Mouse (Mus musculus): ENCODE data around the gene Insl6.

The Insl6 gene

GRCm38 (mm10) chr19:29325053-29325851 is at the start of gene Insl6:
Gene Insl6, minus strand, starts transcription at chr19:29325356.
- peak; percentile 43 to 48 for DNase-seq (ENCODE audit: low spot score in 2 of 2)

DNA sequence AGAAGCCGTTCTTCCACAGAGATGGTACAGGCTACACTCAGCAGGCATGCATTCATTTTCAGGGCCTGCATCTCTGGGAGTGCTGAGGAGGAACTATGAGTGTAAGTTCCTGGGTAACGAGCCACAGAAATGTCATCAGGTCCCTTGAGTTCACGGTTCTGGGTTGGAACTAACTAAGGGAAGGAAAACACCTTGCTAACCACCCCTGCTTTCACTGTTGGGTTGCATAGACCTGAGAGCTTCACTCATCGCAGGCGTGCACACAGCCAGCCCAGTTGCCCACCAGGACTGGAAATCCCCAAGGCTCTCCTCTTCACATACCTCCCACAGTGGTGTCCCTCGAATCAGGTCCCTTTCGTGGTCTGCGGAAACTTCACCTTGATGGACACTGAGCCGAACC is 49.8 kb upstream of the Insl6 start:
- no peak for DNase-seq (ENCODE audit: low spot score in 2 of 2)

GRCm38 (mm10) chr19:29373438-29373837 is 48.3 kb upstream of the Insl6 start:
- DNase-seq (ENCODE audit: low spot score in 2 of 2) = no peak

GRCm38 (mm10) chr19:29372621-29373020 is 47.5 kb upstream of the Insl6 start:
- no peak for DNase-seq (ENCODE audit: low spot score in 2 of 2)

DNA sequence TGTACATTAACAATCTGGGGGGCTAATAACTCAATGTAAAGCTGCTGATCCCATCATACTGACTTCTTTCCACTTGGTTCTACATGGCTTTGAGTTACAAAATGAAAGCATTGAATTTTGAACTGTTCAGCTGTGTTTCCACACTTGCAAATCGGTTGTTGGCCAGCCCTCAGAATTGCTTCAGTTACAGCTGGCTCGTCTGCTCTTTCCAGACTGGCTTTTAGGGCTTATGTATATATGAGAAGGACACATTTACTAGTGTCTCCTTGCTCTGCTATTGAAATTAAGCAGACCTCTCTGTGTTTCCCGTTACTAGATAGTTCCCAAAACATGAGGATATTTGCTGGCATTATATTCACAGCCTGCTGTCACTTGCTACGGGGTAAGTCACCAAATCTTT is 47.0 kb upstream of the Insl6 start:
- no peak for DNase-seq (ENCODE audit: low spot score in 2 of 2)

DNA sequence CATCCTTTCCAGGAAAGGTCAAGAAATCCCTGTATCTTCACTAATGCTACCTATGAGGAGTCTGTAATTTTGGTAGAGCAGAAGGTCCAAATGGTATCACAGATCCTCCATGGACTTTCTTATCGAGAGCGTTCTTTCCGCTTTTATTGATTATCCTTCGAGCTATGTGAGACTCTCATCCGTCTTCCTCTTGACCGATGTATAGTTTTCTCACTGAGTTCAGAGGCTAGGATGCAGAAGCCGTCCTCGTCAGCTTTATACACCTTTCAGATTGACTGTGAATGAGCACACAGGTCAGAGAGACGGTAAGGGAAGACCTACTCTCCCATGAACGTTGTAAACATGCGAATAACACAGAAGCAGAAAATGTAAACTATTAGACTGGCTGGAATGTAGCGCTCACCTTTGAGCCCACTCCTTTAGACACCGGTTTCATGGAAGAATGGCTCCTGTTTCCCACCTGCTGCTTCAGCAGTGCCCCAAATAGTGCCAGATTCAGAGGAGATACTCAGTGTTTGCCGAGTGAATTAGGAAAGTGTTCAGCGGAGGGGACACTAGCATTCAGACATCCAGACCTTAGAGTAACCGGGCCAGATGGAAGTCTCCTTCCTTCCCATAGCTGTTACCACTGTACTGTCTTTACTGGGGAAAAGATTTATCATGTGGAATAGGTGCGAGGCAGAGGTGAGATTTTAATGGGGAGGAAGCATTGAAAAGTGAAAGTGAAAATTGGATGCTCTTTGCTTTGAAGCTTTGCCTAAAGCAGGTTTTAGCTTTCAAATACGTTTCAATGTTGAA is 46.3 kb upstream of the Insl6 start:
- no peak for DNase-seq (ENCODE audit: low spot score in 2 of 2)

DNA sequence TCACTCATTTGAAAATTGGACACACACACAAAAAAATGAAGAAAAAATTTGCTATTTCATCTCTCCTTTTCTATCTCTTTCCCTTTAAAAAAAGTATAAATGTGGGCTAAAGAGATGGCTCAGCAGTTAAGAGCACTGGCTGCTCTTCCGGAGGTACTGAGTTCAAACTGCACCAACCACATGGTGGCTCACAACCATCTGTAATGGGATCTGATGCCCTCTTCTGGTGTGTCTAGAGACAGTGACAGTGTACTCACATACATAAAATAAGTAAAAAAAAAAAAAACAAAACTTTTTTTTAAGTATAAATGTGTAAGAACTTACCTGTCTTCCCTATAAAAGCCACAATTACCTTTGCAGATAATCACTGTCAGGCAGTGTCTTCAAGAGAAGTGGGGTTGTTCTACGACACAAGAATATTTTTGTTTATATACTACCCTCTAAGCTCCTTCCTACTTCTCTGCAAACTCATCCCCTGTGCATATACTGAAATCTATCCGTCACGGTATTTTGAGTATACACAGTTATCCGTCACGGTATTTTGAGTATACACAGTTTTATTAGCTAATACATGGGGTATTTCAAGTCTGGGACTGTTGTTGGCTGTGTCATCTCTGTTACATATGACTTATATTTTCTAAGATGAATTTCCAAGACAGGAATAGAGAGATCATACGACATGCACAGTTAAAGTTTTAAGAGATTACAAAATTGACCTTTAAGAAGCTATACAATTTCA is 45.6 kb upstream of the Insl6 start:
- no peak for DNase-seq (ENCODE audit: low spot score in 2 of 2)

GRCm38 (mm10) chr19:29370112-29370511 is 45.0 kb upstream of the Insl6 start:
- DNase-seq (ENCODE audit: low spot score in 2 of 2) = no peak

- no peak for DNase-seq (ENCODE audit: low spot score in 2 of 2)
Observed at GRCm38 (mm10) chr19:29368671-29369309, 43.6 kb upstream of the Insl6 start.

DNA sequence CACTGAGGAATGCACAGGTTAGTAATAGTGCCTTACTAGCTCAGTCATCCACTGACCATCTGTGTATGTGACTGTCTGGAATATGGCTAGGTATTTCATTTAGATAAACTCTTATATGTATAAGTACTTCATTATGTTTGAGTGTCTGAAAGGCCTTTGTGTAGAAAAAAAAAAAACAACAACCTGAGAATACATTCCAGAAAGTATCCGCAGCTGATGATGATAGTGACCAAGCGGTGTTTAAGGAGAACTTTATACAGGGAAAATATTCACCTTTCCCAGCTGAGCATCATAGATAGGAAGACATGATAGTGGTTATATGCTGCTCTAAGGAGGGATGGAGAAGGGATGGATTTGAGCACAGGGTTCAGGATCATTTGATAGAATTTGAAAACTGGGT is 42.9 kb upstream of the Insl6 start:
- no peak for DNase-seq (ENCODE audit: low spot score in 2 of 2)

- DNase-seq (ENCODE audit: low spot score in 2 of 2) = peak; percentile 57 to 72
Observed at GRCm38 (mm10) chr19:29366969-29367622, 41.9 kb upstream of the Insl6 start, which contains the start of the genes Plgrkt and Cd274. Gene Plgrkt, minus strand, starts transcription at chr19:29367390. Gene Cd274, plus strand, starts transcription at chr19:29367455.

GRCm38 (mm10) chr19:29366226-29366968 is 41.2 kb upstream of the Insl6 start:
- no peak for DNase-seq (ENCODE audit: low spot score in 2 of 2)

GRCm38 (mm10) chr19:29365105-29365504 is 39.9 kb upstream of the Insl6 start:
- DNase-seq (ENCODE audit: low spot score in 2 of 2) = no peak

- DNase-seq (ENCODE audit: low spot score in 2 of 2) = no peak
Observed at GRCm38 (mm10) chr19:29364076-29364475, 38.9 kb upstream of the Insl6 start.

DNA sequence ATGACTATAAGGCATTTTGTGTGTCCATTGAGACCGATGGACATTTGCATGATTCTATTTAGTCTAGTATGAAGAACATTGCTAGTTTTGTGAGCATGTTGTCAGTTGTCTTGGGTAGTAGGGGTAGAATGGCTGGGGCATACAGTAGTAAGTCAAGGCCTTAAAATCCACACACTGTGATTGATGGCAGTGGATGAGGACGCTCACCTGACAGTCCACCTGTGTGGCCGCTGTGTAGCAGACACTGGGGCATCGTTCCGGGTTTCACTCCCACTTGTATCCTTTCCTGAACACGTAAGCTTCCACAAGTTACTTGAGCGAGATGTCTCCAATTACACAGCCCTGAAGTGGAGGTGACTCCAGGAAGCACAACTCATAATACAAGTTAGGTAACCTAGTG is 38.4 kb upstream of the Insl6 start:
- no peak for DNase-seq (ENCODE audit: low spot score in 2 of 2)

DNA sequence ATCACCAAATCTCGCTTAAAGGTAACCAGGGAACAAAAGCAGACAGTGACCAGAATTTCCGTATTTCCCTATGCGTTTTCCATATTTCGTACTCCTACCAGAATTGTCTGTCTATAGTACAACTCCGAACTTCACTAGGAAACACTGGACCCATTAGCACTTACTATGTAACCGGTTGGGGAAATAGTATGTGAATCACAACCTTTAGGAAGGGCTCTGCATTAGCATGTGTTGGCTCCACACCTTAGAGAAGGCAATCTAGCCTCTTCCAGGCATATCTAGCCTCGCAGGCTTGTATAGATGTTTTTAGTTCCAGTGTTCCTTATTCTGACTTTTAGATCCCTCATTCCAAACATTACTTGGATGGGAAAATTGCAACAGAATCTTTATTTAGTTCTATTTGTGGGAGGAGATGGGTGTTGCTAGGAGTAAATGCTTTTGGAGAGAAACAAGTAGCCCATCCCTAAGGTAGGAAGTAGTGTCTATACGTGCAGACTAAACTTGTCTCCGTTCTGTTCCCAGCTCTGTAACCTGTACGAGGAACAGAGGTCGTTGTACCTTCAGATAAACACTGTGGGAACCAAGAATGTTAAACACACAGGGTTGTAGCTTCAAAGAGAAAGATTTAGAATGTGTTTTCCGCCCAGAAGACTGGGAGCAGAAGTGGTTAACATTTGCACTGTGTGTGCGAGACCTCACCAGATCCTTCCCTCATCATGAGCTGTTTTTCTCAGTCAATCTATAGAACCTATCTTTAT is 37.2 kb upstream of the Insl6 start:
- DNase-seq (ENCODE audit: low spot score in 2 of 2) = no peak

DNA sequence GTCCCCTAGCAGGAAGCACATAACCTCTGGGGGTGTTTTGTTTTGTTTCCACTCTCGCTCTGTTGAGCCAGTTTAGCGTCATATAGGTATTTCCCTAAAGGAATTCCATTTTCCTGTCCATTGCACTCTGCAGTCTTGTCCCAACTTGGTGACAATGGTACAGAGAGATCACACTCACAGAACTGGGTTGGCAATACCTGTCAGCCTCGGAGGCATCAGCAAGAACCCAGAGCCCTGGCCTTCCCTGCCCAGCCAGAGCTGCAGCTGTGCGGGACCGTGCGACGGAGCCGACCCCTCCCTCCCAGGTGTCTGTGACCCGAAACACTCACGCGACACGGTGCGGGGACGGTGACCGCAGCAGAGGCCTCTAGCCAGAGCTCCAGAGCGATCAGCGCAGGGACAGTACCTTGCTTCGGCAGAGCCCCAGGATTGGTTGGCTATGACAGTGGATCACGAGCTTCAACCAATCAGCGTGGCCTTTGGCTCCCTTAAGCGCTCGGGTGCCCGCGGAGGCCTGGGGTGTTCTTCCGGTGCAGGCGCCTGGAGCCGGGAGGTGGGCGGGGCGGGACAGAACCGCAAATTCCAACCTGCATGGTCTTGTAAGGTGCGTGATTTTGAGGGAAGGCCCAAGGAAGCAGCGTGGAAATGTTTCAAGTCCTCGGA is 36.4 kb upstream of the Insl6 start:
- peak; percentile 72 to 84 for DNase-seq (ENCODE audit: low spot score in 2 of 2)

DNA sequence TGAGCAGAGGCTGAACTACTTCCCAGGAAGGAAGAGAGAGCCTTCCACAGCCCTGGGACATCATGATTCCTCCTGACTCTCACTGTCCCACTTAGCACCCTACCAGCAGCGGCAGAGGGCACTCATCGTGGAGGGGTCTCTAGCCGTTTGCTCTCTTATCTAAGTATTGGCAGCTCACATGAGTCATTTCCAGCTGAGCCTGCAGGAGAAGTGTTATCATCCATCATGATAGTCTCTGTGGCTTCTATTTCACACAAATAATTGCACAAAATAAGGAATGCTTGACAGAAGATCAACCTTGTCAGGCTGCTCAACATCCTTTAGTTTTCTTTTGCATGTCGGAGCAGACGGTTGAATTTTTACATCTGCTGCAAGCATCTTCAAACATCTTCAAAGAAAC is 35.1 kb upstream of the Insl6 start:
- no peak for DNase-seq (ENCODE audit: low spot score in 2 of 2)

GRCm38 (mm10) chr19:29356281-29356680 is 31.1 kb upstream of the Insl6 start:
- no peak for DNase-seq (ENCODE audit: low spot score in 2 of 2)
